Mouse (Mus musculus): ENCODE measurements around the gene Olfr365. TPM values are rescaled to one million over a fixed set of nuclear protein-coding genes. Genes with fewer than 3 reads are reported as not detected.

Gene Olfr365
- polyA plus RNA-seq (2017; shearing (Covaris generic)) = not detected

DNA sequence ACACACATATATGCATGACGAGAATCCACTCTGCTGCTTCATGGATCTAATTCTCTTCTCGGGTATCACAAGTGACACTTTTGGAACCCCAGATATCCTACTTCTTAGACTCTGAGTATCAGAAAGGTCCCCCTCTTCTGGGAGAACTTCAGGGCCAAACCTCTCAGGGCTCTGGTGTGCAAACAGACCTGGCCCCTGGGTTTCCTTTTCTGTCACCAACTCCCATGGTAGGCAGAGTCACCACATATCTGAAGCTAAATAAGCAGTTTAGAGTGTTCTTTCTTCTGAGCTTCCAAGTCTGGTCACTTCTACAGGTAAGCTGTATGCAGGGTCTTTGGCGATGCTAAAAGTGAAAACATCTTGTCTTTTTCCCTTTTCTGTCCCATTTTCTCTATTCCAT, at the start of gene Olfr365:
Gene Olfr365 (plus strand): TSS at position 301 of the 400 bp plus-strand sequence.

DNA sequence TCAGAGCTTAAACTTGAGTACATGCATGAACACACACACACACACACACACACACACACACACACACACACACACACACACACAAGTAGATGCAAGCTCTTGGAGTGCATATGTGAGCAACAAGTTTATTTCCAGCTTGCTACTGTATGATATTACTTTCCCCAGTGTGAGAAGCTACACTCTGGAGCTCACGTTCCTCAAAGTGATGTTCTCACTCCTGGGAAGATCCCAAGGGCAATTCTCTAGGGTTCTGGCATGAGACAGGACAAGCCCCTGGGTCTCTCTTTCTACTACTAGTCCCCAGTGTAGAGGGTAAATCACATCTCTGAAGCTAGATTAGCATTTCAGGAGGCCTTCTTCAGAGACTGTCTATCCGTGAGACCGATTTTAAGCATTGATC, 49.0 kb upstream of the Olfr365 start, which contains the start of gene Olfr364-ps1:
Gene Olfr364-ps1 (plus strand): TSS at position 301 of the 400 bp plus-strand sequence.

GRCm38 (mm10) chr2:37211274-37211673, 23.3 kb downstream of the Olfr365 start, which contains the start of gene Olfr366:
Gene Olfr366 (plus strand): TSS chr2:37211574.

Other genes with a start within 250 kb of the Olfr365 start
- gene Olfr357, start 194.4 kb upstream of the Olfr365 start, polyA plus RNA-seq (2017; shearing (Covaris generic)) = not detected
- gene Olfr358, start 178.9 kb upstream of the Olfr365 start, polyA plus RNA-seq (2017; shearing (Covaris generic)) = not detected
- not detected for gene Olfr360, start 122.5 kb upstream of the Olfr365 start, polyA plus RNA-seq (2017; shearing (Covaris generic))
- not detected for gene Olfr361, start 98.9 kb upstream of the Olfr365 start, polyA plus RNA-seq (2017; shearing (Covaris generic))
- gene Olfr362, start 70.3 kb upstream of the Olfr365 start, polyA plus RNA-seq (2017; shearing (Covaris generic)) = not detected
- not detected for gene Olfr364-ps1, start 48.9 kb upstream of the Olfr365 start, polyA plus RNA-seq (2017; shearing (Covaris generic))
- not detected for gene Olfr366, start 23.4 kb downstream of the Olfr365 start, polyA plus RNA-seq (2017; shearing (Covaris generic))
- gene Olfr368, start 138.3 kb downstream of the Olfr365 start, polyA plus RNA-seq (2017; shearing (Covaris generic)) = not detected
- gene Pdcl, start 171.1 kb downstream of the Olfr365 start, polyA plus RNA-seq (2017; shearing (Covaris generic)) = 33.7 TPM
- gene Rc3h2, start 234.7 kb downstream of the Olfr365 start, polyA plus RNA-seq (2017; shearing (Covaris generic)) = 25.0 TPM

All from activated CD4-positive, CD25-positive, alpha-beta regulatory T cell, adult 9 weeks (primary cell).